Mouse (Mus musculus): ENCODE measurements around the gene Frs3.

DNA sequence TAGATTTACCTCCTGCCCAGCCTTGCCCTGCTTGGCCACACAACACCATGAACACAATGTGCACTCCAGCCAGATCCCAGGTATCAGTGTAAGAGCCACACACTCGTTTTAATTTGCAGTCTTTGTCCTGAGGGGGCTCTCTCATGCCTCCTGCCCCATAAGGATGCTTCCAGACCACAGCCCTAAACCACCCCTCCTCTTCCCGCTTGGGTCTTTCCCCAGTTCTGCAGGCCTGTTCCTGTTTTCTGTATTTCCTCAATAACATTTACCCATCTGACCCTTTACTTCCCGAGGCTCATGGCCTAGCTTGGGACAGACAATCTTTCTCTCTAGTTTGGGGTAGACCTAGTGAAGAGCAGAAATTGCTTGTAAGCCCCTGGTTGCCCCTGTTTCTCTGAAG lies 26.2 kb downstream of the Frs3 start:
- TF ChIP-seq POLR2A (IDR thresholded peaks at IDR 0.05; ENCODE audit: extremely low read depth, insufficient read depth, low read length) (no peak), CTCF (IDR thresholded peaks at IDR 0.05; ENCODE audit: low read depth, low read length) (no peak)

All from liver, adult 2 months (tissue).